Mouse (Mus musculus): ENCODE results near the gene Fam45a. TPM values are rescaled to one million over a fixed set of nuclear protein-coding genes. Genes with fewer than 3 reads are reported as not detected.
A peak's percentile ranks its signal among the peaks of the same experiment; 100 is the strongest.

Gene Fam45a
- polyA plus RNA-seq (2015; fragmentation: Nextera tagmentation; extraction: Ambion mirVana) = 41.4 and 44.6 TPM in 2 replicates

DNA sequence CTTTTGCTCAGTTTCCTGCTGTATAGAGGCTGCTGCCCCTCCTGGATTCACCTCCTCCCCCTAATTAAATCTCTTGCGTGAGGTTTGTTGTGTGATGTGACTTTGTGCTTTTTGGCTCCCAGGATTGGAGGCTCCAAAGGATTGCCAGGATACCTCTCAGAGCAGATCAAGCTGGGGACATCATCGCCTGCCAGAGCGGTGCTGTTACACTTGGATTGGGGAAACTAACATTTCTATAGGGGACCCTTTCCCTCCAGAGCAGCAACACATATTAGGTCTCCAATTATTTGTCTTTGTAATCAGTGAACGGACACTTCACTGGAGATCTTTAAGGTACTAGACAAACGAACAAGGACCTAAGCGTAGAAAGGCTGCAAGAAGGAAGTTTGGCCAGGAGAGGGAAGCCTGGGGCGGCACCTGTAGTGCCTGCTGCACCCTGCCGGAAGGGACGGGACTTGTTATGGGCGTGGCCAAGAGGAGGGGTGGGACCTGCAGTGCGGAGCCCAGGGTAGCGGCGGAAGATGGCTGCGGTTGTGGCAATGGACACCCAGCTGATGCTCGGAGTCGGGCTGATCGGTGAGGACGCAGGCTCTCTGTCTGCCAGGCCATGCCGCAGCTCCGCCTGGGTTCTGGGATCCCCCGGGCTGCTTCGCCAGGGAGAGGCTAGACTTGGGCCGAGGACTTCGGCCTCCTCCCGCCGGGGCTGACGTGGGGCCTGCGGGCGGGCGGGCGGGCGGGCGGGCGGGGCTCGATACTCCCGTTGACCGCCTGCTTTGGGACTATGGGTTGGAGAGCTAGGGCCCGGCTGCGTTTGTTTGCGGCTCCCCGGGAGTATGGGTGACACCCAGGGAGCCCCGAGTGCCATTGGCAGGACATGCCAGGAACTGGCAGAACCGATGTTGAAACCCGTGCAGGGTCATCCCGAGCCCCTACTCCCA lies at the start of gene Fam45a:
Gene Fam45a (plus strand): TSS at position 488 of the 938 bp plus-strand sequence.
- peaks cover 11% of the 10 kb centered on the region for H3K36me3 ChIP-seq
- 2% methylated on average over 45 of the region's 45 CpGs for WGBS
- peak within 1 kb of the TSS; percentile 75 for H3K4me3 ChIP-seq (replicated peaks)
- 0 out of 2 replicates have a peak within 1 kb of the TSS, but pooled peaks have one; percentile 73 for H3K27ac ChIP-seq (replicated peaks)
- peak within 1 kb of the TSS; percentile 64 for H3K4me2 ChIP-seq (replicated peaks)
- H3K4me1 ChIP-seq = peaks cover 9% of the 10 kb centered on the region; the same call in 1 of the 2 replicates
- no peaks in the 10 kb centered on the region for H3K9me3 ChIP-seq (replicated peaks)
- peak within 1 kb of the TSS; percentile 48 for H3K9ac ChIP-seq
- H3K27me3 ChIP-seq = no peaks in the 10 kb centered on the region
- peak; percentile 99 for ATAC-seq (ENCODE audit: insufficient number of reproducible peaks, low FRiP score, low TSS enrichment, low read depth)

DNA sequence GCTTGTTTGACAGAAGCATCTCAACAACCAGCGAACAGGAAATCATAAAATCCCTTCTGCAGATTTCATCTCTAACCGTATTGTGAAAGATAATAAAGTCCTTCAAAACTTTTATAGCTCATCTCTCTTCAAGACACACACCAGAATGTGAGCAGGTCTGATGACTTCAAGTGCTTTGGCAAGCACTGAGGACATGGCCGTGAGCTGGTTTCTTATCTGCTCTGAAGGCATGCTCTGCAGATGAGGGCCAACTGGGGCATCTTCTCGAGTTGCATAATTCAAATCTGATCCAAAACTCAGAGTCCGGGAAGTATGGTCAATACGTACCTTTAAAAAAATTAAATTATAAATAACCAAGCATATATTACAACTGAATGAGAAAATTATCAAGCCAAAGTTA lies 38.0 kb upstream of the Fam45a start:
- no peaks in the 10 kb centered on the region for H3K4me1 ChIP-seq
- H3K4me3 ChIP-seq (replicated peaks) = no peak overlapping the region
- no peak for ATAC-seq (ENCODE audit: insufficient number of reproducible peaks, low FRiP score, low TSS enrichment, low read depth)
- peaks cover 74% of the 10 kb centered on the region for H3K36me3 ChIP-seq
- H3K9me3 ChIP-seq (replicated peaks) = no peaks in the 10 kb centered on the region
- H3K4me2 ChIP-seq (replicated peaks) = no peak overlapping the region
- 86% methylated on average over 6 of the region's 6 CpGs for WGBS
- no peak overlapping the region for H3K27ac ChIP-seq (replicated peaks)
- H3K27me3 ChIP-seq = no peaks in the 10 kb centered on the region
- H3K9ac ChIP-seq = no peak overlapping the region

DNA sequence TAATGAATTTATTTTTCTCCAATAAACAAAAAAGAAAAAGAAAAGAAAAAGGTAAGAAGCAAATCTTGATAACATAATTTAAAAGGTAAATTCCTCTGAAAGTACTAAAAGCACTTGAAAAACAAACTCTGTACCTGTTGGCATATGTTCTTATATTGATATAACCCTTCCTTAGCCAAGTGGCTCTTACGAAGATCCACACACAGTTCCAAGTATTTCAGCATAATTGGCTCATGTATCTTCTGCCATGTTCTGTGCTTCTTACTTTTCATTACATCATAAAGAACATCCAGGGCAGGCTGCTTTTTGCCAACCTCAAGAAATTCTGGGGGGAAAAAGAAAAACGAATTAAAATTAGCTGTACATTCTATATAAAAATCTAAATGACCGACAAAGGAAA lies 29.4 kb upstream of the Fam45a start:
- H3K9ac ChIP-seq = no peak overlapping the region
- no peak overlapping the region for H3K27ac ChIP-seq (replicated peaks)
- H3K9me3 ChIP-seq (replicated peaks) = no peaks in the 10 kb centered on the region
- 84% methylated on average over 3 of the region's 3 CpGs for WGBS
- peaks cover 4% of the 10 kb centered on the region; the same call in 1 of the 2 replicates for H3K4me1 ChIP-seq
- H3K27me3 ChIP-seq = no peaks in the 10 kb centered on the region
- no peak for ATAC-seq (ENCODE audit: insufficient number of reproducible peaks, low FRiP score, low TSS enrichment, low read depth)
- peaks cover 23% of the 10 kb centered on the region for H3K36me3 ChIP-seq
- H3K4me3 ChIP-seq (replicated peaks) = no peak overlapping the region
- no peak overlapping the region for H3K4me2 ChIP-seq (replicated peaks)

DNA sequence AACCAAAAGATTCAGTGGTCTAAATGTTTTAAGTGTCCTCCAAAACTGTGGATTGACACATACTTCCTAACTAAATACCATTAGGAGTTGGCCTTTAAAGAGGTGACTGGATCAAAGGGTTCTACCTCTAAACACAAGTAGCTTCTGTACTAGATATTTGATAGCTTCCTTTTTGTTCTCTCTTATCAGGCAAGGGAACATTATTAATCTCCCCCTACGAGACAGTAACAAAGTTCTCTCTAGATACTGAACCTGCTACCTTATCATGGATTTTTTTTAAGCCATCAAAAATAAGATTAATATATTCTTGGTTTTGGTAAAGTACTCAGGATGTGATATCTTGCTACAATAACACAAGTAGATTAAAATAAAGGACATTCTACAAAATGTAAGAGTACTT lies 26.7 kb upstream of the Fam45a start:
- WGBS = 58% methylated on average over 1 of the region's 1 CpGs

DNA sequence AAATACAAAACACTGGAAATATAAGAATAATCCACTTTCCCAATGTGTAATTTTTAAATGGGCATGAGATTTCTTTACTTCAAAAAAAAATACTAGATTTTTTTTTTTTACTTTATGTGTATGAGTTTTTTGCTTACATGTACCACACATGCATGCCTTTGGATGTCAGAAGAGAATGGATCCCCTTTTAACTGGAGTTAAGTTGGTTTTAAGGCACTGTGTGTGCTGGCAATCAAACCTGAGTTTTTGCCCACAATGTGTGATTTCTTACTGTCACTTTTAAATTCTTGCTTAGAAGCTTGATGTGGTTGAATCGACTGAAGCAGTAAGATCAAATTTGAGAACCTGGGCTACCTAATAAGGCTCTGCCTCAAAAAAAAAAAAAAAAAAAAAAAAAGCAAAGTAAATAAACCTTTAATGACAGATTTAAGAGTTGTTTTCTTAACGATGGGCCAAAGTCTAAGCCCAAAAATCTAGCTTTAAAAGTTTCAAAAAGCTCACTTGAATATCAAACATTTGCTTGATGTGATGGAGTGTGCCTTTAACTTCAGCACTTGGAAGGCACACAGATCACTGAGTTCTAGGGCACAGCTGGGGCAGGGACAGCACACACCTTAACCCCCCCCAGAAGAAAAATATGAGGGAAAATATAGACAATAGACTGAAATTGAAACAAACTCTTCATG lies 23.8 kb upstream of the Fam45a start:
- Histone ChIP-seq H3K9me3 (replicated peaks) (no peaks in the 10 kb centered on the region), H3K27ac (replicated peaks) (no peak overlapping the region), H3K27me3 (no peaks in the 10 kb centered on the region), H3K36me3 (no peaks in the 10 kb centered on the region; the same call in 1 of the 2 replicates), H3K9ac (no peak overlapping the region), H3K4me2 (replicated peaks) (0 out of 2 replicates have a peak overlapping the region, but pooled peaks have one; percentile 15), H3K4me1 (peaks cover 12% of the 10 kb centered on the region; the same call in 1 of the 2 replicates), H3K4me3 (replicated peaks) (no peak overlapping the region)
- 49% methylated on average over 2 of the region's 2 CpGs for WGBS
- no peak for ATAC-seq (ENCODE audit: insufficient number of reproducible peaks, low FRiP score, low TSS enrichment, low read depth)

More for the DNA sequence above, 26.7 kb upstream of the Fam45a start:
- no peak for ATAC-seq (ENCODE audit: insufficient number of reproducible peaks, low FRiP score, low TSS enrichment, low read depth)
- Histone ChIP-seq H3K4me2 (replicated peaks) (no peak overlapping the region), H3K27me3 (no peaks in the 10 kb centered on the region), H3K9ac (no peak overlapping the region), H3K27ac (replicated peaks) (no peak overlapping the region), H3K4me3 (replicated peaks) (no peak overlapping the region), H3K36me3 (peaks cover 11% of the 10 kb centered on the region), H3K4me1 (peaks cover 7% of the 10 kb centered on the region; the same call in 1 of the 2 replicates), H3K9me3 (replicated peaks) (no peaks in the 10 kb centered on the region)

DNA sequence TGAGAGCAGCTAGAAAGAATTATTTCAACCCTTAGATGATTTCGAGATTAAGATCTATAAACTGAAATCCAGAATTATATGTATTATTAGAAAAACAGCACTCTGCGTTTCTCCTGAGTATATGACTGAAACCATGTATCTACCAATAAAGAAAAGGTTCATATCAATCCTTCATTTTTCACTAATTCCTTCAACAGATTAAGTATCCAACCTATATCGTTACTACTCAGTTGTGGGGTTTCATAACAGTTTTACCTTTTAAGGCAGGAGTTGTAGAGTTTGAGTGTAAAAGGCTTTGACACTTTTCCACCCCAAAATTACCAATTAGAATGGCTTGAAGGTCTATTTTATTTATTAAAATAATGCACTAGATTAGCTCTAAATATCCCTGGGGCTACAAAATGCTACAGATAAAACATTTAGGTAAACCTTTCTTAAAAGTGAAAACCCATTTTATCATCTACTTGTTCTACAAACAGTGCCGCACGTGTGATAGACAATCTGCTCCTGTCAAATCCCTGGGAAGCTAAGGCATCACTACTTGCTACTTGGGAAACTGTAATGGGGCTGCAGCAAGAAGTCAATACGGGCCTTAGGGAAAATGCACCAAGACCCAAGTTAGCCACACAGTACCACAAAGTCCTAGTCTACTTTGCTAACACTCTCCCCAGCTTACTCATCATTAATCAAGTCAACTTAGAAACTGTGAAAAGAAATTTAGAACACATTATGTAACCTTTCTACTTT lies 23.0 kb upstream of the Fam45a start:
- peak overlapping the region; percentile 25 for H3K4me3 ChIP-seq (replicated peaks)
- peaks cover 12% of the 10 kb centered on the region; the same call in 1 of the 2 replicates for H3K4me1 ChIP-seq
- WGBS = 37% methylated on average over 6 of the region's 6 CpGs
- H3K36me3 ChIP-seq = no peaks in the 10 kb centered on the region; the same call in 1 of the 2 replicates
- H3K9me3 ChIP-seq (replicated peaks) = no peaks in the 10 kb centered on the region
- no peak overlapping the region for H3K27ac ChIP-seq (replicated peaks)
- ATAC-seq (ENCODE audit: insufficient number of reproducible peaks, low FRiP score, low TSS enrichment, low read depth) = no peak
- H3K4me2 ChIP-seq (replicated peaks) = peak overlapping the region; percentile 59
- no peak overlapping the region; the same call in 1 of the 2 replicates for H3K9ac ChIP-seq
- no peaks in the 10 kb centered on the region for H3K27me3 ChIP-seq

DNA sequence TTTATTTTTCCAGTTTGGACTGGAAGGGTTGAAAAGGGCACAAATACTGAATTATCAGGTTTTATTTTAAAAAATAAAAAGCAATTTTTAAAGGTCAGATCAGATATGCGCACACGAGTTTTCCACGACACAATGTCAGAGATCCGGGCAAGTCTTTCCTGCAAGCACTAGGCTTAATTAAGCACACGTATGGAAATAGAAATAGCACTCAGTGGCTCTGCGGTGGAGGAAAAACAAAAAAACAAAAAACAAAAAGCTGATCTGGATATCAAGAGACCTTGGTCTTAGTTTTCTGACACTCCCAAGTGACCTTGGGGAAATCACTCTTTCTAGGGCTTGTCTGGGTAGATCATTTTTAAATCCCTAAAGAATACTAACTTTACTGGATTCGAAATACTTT lies 21.9 kb upstream of the Fam45a start:
- under 1% methylated on average over 7 of the region's 7 CpGs for WGBS
- Histone ChIP-seq H3K9me3 (replicated peaks) (no peaks in the 10 kb centered on the region), H3K4me2 (replicated peaks) (peak overlapping the region; percentile 59), H3K27me3 (no peaks in the 10 kb centered on the region), H3K4me3 (replicated peaks) (peak overlapping the region; percentile 98), H3K36me3 (no peaks in the 10 kb centered on the region), H3K27ac (replicated peaks) (peak overlapping the region; percentile 99), H3K9ac (peak overlapping the region; percentile 100), H3K4me1 (peaks cover 12% of the 10 kb centered on the region; the same call in 1 of the 2 replicates)
- no peak for ATAC-seq (ENCODE audit: insufficient number of reproducible peaks, low FRiP score, low TSS enrichment, low read depth)

DNA sequence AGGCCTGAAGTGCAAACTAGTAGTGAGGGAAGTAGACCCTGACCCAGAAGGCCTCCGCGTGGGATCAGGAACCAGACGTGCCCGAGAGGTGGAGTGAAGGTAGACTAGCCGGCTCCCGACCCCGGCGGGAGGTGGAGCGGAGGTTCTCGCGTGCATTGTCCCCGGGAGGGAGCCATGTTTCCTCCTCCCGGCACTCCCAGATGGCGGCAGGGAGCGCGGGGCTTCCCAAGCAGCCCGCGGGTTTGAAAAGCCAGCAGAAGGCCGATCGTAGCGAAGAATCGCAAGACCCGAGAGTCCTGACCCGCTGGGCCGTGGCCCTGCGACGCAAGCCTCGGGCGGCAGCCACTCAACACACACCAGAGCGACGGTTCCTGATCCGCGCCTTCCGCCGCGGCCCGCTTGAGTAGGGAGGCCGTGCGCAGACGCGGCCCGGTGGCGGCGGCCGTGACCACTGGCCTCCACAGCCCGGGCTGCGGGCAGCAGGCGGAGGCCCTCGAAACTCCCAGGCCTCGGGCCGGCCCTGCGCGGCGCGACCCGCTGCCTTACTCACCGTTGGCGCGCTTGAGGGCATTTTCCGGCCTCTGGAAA lies 21.4 kb upstream of the Fam45a start:
- ATAC-seq (ENCODE audit: insufficient number of reproducible peaks, low FRiP score, low TSS enrichment, low read depth) = peak; percentile 71
- Histone ChIP-seq H3K9ac (peak overlapping the region; percentile 100), H3K9me3 (replicated peaks) (no peaks in the 10 kb centered on the region), H3K4me2 (replicated peaks) (peak overlapping the region; percentile 59), H3K4me3 (replicated peaks) (peak overlapping the region; percentile 98), H3K36me3 (no peaks in the 10 kb centered on the region), H3K4me1 (peaks cover 12% of the 10 kb centered on the region; the same call in 1 of the 2 replicates), H3K27ac (replicated peaks) (peak overlapping the region; percentile 99), H3K27me3 (no peaks in the 10 kb centered on the region)
- under 1% methylated on average over 60 of the region's 60 CpGs for WGBS

DNA sequence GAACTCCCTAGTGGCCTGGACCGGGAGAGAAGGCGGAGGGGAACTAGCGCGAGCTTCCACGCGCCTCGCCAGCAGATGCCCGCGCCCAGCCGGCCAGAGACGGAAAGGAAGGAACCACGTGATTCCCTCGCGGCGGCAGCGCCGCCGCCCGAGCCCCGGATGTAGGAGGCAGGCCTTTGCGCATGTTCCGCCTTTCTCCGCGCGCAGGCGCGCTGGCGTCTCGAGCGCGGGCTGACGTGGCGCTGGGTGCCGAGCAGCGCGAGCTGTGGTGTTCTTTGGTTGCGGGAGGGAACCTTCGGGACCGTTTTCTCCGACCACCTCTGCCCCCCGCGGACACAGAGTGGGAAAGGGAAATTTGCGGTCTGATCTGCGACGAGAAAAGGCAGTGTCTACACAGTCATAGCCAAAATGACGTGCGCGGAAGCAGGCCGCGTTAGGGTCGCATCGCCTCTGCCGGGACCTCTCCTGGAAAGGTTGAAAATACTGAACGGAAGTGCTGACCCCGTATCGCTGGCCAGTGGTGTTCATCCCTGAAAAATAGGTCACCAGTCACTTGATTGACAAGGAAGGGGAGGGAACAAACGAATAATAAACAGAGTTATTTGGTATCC lies 20.7 kb upstream of the Fam45a start, which contains the start of gene Eif3a:
Gene Eif3a (minus strand): TSS at position 108 of the 611 bp plus-strand sequence.
- peak within 1 kb of the TSS; percentile 59 for H3K4me2 ChIP-seq (replicated peaks)
- H3K4me1 ChIP-seq = peaks cover 12% of the 10 kb centered on the region; the same call in 1 of the 2 replicates
- peak within 1 kb of the TSS; percentile 99 for H3K27ac ChIP-seq (replicated peaks)
- H3K4me3 ChIP-seq (replicated peaks) = peak within 1 kb of the TSS; percentile 98
- ATAC-seq (ENCODE audit: insufficient number of reproducible peaks, low FRiP score, low TSS enrichment, low read depth) = peak; percentile 94
- H3K9me3 ChIP-seq (replicated peaks) = no peaks in the 10 kb centered on the region
- 2% methylated on average over 57 of the region's 57 CpGs for WGBS
- no peaks in the 10 kb centered on the region for H3K27me3 ChIP-seq
- no peaks in the 10 kb centered on the region for H3K36me3 ChIP-seq
- peak within 1 kb of the TSS; percentile 100 for H3K9ac ChIP-seq

DNA sequence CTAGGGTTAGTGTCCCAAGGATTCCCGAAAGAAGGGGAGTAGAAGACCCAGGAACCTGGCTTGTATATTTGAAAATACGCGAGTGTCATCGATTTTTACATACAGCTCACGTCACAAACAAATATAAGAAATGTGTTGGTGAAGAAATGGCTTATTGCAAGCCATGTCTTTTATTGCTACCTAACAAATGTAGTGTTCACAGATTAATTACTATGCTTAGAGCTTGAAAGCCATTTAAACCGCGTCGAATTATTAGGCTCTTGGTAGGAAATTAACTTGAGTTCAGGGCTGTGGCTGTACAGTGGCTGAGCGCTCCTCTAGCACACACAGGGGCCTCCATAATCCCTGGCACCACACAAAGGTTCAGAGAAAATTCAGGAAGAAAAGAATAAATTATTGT lies 20.2 kb upstream of the Fam45a start:
- Histone ChIP-seq H3K4me2 (replicated peaks) (peak overlapping the region; percentile 59), H3K9me3 (replicated peaks) (no peaks in the 10 kb centered on the region), H3K4me3 (replicated peaks) (peak overlapping the region; percentile 98), H3K27me3 (no peaks in the 10 kb centered on the region), H3K27ac (replicated peaks) (peak overlapping the region; percentile 99), H3K9ac (peak overlapping the region; percentile 100), H3K4me1 (peaks cover 12% of the 10 kb centered on the region; the same call in 1 of the 2 replicates), H3K36me3 (no peaks in the 10 kb centered on the region)
- ATAC-seq (ENCODE audit: insufficient number of reproducible peaks, low FRiP score, low TSS enrichment, low read depth) = no peak
- WGBS = 13% methylated on average over 9 of the region's 9 CpGs

Measured in embryonic facial prominence, embryonic 15.5 days (tissue).